Mouse (Mus musculus): ENCODE measurements around the gene Sarnp.

DNA sequence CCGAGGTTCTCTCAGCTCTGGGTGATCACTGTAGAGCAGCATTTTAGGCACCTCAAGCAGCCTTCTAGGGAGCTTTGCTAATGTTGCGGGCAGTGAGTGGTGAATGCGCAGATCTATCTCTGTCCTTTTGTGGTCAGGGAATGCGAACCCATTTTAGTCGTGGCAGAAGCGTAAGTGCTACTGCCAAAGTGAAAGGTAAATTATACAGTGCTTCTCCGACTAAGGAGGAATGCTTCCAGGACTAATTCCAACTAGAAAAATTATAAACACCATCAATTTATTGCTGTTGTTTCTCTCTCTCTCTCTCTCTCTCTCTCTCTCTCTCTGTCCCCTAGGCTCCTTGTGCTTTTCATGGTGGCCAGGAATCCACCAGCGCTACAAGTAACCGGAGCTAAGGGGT is 106.8 kb downstream of the Sarnp start, which contains the start of gene Bloc1s1:
- TF ChIP-seq CTCF (IDR thresholded peaks at IDR 0.05; ENCODE audit: control insufficient read depth, insufficient read depth, insufficient read length): no peak
- TF ChIP-seq MYOG (IDR thresholded peaks at IDR 0.05; ENCODE audit: control insufficient read depth, extremely low read depth, insufficient read length): no peak
- TF ChIP-seq FOSL1 (IDR thresholded peaks at IDR 0.05; ENCODE audit: insufficient read depth, low read length, poor library complexity, severe bottlenecking): no peak
- no peak for TF ChIP-seq CEBPB (IDR thresholded peaks at IDR 0.05; ENCODE audit: low read depth)
